Mouse (Mus musculus): Measurements from ENCODE around the gene Tgfa. TPM values are rescaled to one million over a fixed set of nuclear protein-coding genes. Genes with fewer than 3 reads are reported as not detected.

Tgfa gene
- polyA plus RNA-seq, 1 experiment from 2014 or later = 1.7 TPM

DNA sequence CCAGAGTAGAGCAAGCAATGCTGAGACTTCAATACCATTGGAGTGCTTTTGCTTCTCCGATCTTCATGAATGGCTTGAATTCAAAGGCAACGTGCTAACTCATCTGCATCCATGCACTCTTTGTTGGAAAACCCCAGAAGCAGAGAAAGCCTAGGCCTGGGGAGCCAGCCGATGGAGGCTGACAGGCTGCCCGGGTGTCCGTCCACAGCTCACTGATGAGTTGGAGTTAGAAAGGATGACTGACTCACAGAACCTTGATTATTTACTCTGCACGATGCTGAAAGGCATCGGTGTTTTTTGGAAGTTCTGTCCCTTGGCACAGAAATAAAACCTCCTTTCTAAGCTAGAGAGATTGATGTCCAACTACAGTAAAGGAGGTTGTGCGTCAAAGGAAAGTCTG is 55.8 kb downstream of the Tgfa start:
- H3K9me3 ChIP-seq = no peaks in the 10 kb centered on the region
- H3K36me3 ChIP-seq = no peaks in the 10 kb centered on the region
- H3K4me1 ChIP-seq (replicated peaks) = peaks cover 32% of the 10 kb centered on the region
- no peak overlapping the region for H3K4me3 ChIP-seq
- no peak for DNase-seq (ENCODE audit: low spot score)
- H3K27ac ChIP-seq = 0 out of 2 replicates have a peak overlapping the region, but pooled peaks have one; percentile 1
- no peaks in the 10 kb centered on the region for H3K27me3 ChIP-seq (ENCODE audit: insufficient read depth, poor library complexity, severe bottlenecking)
- 68% methylated on average over 8 of the region's 8 CpGs for WGBS

DNA sequence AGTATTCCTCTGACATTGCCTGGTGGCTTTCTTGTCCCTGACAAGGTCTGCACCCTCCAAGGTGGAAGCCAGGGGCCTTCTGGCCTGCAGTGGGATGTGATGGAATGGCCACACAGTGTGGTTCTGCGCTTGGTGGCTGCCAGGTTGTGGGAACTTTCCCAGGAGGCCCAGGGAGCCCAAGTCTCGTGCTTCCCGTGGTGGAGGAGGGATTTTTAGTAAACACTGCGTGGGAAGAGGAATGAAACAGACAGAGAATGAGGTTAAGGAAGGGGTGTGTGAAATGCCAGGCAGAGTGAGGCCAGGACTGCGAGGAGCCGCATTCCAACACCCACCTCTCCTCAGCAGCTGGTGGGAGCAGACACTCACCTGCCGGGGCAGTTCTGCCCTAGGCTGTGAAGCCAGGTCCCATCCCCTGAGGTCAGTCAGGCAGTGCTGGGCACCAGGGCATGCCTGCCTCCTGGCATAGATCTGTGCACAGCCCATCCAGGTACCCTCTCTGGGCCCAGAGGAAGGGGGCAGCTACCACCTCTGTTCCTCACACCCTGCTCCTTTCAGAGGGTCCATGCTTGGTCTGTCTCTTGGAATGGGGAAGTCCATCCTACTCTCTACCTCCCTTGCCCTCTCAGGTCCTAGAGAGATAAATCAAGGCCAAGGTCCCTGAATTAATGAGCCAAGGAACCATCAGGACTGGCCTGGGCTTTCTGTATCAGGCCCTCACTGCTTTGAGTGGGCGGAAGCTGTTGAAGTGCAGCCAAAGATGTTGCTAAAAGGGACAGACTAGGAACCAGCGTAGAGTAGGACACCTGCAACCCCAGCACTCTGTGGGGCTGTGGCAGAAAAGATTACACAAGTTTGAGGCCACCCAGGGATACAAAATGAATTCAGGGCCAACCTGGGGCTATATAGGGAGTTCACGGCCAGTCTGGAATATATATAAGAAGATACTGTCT is 57.4 kb downstream of the Tgfa start:
- no peak overlapping the region for H3K27ac ChIP-seq
- WGBS = 76% methylated on average over 10 of the region's 10 CpGs
- DNase-seq (ENCODE audit: low spot score) = no peak

DNA sequence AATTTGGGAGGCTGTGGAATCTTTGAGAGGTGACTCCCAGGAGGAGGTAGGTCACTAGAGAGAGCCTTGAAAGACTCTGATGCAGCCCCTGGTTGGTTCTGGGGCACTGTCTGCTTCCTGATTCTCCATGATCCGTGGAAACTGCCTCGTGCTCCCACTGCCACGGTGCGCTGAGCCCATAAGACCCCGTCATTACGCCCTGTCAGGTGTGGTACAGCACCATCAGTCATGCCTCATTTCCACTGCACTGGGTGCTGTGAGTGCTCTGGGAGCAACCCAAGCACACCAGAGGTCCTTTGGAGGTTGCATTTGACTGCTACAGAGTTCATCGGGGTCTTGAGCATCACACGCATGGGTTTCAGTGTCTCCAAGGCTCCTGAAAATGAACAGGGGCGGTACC is 60.9 kb downstream of the Tgfa start:
- no peak for DNase-seq (ENCODE audit: low spot score)
- 88% methylated on average over 9 of the region's 9 CpGs for WGBS
- Histone ChIP-seq H3K4me1 (replicated peaks) (peaks cover 13% of the 10 kb centered on the region; the same call in 1 of the 2 replicates), H3K36me3 (no peaks in the 10 kb centered on the region), H3K9me3 (no peaks in the 10 kb centered on the region), H3K27ac (no peak overlapping the region), H3K4me3 (no peak overlapping the region), H3K27me3 (ENCODE audit: insufficient read depth, poor library complexity, severe bottlenecking) (no peaks in the 10 kb centered on the region)

More for the DNA sequence above, 57.4 kb downstream of the Tgfa start:
- H3K9me3 ChIP-seq = no peaks in the 10 kb centered on the region
- H3K4me1 ChIP-seq (replicated peaks) = peaks cover 28% of the 10 kb centered on the region
- no peaks in the 10 kb centered on the region for H3K36me3 ChIP-seq
- no peaks in the 10 kb centered on the region for H3K27me3 ChIP-seq (ENCODE audit: insufficient read depth, poor library complexity, severe bottlenecking)
- H3K4me3 ChIP-seq = no peak overlapping the region

DNA sequence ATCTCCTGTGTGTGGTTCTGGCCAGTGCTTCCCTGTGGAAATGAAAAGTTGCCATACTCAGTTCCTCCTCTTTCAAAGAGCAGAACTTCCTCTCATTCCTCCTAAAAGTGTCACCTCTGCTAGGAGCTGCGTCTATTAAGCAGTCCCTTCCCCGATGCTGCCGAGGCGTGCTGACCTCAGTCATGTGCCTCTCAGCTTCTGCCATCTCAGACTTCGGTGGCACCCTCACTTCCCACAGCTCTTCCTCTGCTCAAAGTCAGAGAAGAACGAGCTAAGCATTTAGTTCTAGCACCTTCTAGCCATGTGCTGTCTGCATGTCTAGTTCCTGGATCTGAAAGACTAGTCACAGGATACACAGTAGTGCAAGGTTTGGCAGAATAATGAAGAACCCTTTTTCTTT is 64.2 kb downstream of the Tgfa start:
- DNase-seq (ENCODE audit: low spot score) = no peak
- H3K27ac ChIP-seq = no peak overlapping the region
- 90% methylated on average over 6 of the region's 6 CpGs for WGBS
- H3K4me1 ChIP-seq (replicated peaks) = 0 out of 2 replicates have a peak, but pooled peaks cover 9% of the 10 kb centered on the region
- H3K36me3 ChIP-seq = no peaks in the 10 kb centered on the region
- H3K27me3 ChIP-seq (ENCODE audit: insufficient read depth, poor library complexity, severe bottlenecking) = no peaks in the 10 kb centered on the region
- no peak overlapping the region for H3K4me3 ChIP-seq
- H3K9me3 ChIP-seq = no peaks in the 10 kb centered on the region

DNA sequence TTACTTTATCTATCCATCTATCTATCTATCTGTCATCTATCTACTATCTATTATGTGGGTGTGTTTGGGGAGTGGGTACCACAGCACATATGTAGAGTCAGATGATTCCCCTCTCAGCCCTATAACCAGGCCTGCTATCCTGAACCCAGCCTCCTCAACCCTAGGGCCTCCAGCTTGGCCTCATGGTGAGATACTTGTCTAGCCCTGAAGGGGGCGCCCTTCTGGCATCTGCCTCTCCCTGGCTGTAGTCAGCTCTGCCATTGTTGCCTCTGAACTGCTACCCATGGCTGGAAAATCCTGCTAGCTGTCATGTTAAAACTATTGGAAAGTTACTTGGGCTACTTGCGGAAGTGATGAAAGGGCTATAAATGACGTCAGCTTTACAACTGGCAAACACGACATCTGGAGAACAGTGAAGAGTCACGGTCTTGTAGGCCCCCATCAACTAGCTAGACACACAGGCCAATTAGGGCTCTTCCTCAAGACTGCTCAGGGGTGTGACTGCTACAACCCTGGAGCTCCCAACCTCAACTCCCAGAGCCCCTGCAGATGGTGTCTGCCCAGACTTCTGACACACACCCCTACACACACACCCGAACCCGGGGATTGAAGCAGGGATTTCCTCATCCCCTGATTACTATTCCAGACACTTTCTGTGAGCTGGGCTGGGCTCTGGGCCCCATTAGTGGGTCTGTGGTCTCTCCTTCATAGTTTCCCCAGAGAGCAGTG is 65.5 kb downstream of the Tgfa start:
- no peaks in the 10 kb centered on the region for H3K27me3 ChIP-seq (ENCODE audit: insufficient read depth, poor library complexity, severe bottlenecking)
- no peak overlapping the region for H3K27ac ChIP-seq
- WGBS = 78% methylated on average over 7 of the region's 7 CpGs
- H3K4me3 ChIP-seq = no peak overlapping the region
- H3K9me3 ChIP-seq = no peaks in the 10 kb centered on the region
- H3K36me3 ChIP-seq = no peaks in the 10 kb centered on the region
- no peak for DNase-seq (ENCODE audit: low spot score)
- 0 out of 2 replicates have a peak, but pooled peaks cover 9% of the 10 kb centered on the region for H3K4me1 ChIP-seq (replicated peaks)

DNA sequence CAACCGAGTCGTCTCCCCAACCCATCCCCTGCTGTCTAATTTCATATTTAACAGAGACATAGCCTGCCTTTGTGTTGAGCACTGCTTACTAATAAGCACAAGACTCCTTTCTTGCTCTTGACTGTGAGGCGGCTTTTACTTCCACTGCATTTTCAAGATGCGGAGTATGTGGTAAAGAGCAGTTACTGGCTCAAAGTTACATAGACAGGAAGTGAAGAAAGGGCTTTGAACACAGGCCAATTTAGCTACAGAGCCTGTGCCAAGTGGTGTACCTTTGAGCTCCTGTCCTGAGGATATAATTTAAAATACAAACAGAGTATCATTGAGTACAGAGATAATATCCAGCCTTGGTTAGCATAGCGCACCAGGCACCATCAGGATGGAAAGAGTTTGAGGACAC is 71.8 kb downstream of the Tgfa start:
- Histone ChIP-seq H3K27ac (no peak overlapping the region), H3K27me3 (ENCODE audit: insufficient read depth, poor library complexity, severe bottlenecking) (0 out of 2 replicates have a peak, but pooled peaks cover 3% of the 10 kb centered on the region), H3K9me3 (no peaks in the 10 kb centered on the region), H3K4me3 (no peak overlapping the region), H3K4me1 (replicated peaks) (peaks cover 14% of the 10 kb centered on the region; the same call in 1 of the 2 replicates), H3K36me3 (no peaks in the 10 kb centered on the region)
- no peak for DNase-seq (ENCODE audit: low spot score)
- WGBS = 93% methylated on average over 5 of the region's 5 CpGs

DNA sequence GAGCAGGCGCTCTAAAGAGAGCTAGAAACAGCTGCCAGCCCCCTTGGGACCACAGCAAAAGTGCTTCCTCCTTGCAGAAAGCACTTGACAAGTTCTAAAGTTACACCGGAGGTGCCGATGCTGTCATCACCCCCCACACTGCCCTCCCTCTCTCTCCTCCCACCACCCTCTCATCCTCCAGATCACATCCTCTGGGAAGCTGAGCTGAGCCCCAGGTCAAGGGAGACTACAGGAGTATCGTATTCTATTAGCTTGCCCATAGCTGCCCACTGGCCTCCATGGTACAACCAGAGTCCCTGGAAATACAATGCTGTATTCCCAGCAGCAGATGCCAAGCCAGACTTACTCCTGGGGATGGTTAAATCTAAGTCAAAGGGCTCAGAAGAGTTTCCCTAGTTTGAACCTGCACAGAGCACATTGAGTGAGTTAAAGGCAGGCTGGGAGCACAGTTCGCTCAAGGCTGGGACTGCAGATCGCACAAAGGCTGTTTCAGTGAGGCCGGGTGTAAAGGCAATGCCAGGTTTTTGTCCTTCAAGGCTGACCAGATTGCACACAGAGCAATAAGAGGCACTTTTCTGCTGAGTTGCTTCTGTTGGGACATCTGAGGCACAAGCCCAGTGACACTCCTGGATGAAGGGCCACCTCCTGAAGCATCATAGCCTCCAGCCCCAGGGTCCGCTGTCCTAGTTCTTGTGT is 75.5 kb downstream of the Tgfa start:
- Histone ChIP-seq H3K4me3 (no peak overlapping the region), H3K4me1 (replicated peaks) (peaks cover 23% of the 10 kb centered on the region), H3K27me3 (ENCODE audit: insufficient read depth, poor library complexity, severe bottlenecking) (0 out of 2 replicates have a peak, but pooled peaks cover 3% of the 10 kb centered on the region), H3K36me3 (no peaks in the 10 kb centered on the region), H3K9me3 (no peaks in the 10 kb centered on the region), H3K27ac (0 out of 2 replicates have a peak overlapping the region, but pooled peaks have one; percentile 1)
- 77% methylated on average over 8 of the region's 8 CpGs for WGBS
- DNase-seq (ENCODE audit: low spot score) = peak; percentile 18

DNA sequence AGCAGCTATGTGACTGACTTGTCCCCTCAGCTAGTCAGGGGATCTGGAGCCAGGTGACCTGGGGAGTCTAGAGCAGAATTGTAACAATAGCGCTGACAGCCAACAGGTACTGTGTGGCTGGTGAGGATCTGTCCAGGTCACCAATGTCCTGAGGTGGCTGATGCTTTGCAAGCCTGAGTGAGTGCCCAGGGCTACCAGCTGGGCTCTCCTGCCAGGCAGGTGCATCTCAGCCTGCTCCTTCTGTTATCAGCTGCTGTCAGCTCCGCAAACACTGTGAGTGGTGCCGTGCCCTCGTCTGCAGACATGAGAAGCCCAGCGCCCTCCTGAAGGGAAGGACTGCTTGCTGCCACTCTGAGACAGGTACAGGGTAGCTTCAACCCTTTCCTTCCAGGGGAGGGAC is 76.1 kb downstream of the Tgfa start:
- H3K4me3 ChIP-seq = no peak overlapping the region
- WGBS = 86% methylated on average over 5 of the region's 5 CpGs
- 0 out of 2 replicates have a peak, but pooled peaks cover 3% of the 10 kb centered on the region for H3K27me3 ChIP-seq (ENCODE audit: insufficient read depth, poor library complexity, severe bottlenecking)
- no peaks in the 10 kb centered on the region for H3K36me3 ChIP-seq
- no peak for DNase-seq (ENCODE audit: low spot score)
- 0 out of 2 replicates have a peak overlapping the region, but pooled peaks have one; percentile 1 for H3K27ac ChIP-seq
- H3K4me1 ChIP-seq (replicated peaks) = peaks cover 23% of the 10 kb centered on the region
- H3K9me3 ChIP-seq = no peaks in the 10 kb centered on the region

DNA sequence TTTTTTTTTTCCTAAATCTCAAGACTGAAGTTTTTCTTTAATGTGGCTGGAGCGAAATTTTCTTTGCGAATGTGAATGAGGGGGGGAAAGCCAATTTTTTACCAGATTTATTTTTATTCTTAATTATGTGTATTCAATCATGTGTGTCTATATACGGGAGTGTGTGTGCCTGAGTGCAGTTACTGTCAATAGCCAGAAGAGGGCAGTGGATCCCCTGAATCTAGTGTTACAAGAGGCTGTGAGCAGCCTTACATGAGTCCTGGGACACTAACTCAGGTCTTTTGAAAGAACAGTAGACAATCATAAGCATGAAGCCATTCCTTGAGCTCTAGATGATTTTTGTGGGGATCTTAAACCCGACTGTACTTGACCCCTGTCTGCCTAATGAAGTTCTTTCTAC is 80.7 kb downstream of the Tgfa start:
- peaks cover 14% of the 10 kb centered on the region for H3K4me1 ChIP-seq (replicated peaks)
- no peak overlapping the region for H3K27ac ChIP-seq
- H3K27me3 ChIP-seq (ENCODE audit: insufficient read depth, poor library complexity, severe bottlenecking) = 0 out of 2 replicates have a peak, but pooled peaks cover 3% of the 10 kb centered on the region
- WGBS = 91% methylated on average over 4 of the region's 4 CpGs
- DNase-seq (ENCODE audit: low spot score) = no peak
- H3K4me3 ChIP-seq = no peak overlapping the region
- H3K9me3 ChIP-seq = no peaks in the 10 kb centered on the region
- H3K36me3 ChIP-seq = no peaks in the 10 kb centered on the region

DNA sequence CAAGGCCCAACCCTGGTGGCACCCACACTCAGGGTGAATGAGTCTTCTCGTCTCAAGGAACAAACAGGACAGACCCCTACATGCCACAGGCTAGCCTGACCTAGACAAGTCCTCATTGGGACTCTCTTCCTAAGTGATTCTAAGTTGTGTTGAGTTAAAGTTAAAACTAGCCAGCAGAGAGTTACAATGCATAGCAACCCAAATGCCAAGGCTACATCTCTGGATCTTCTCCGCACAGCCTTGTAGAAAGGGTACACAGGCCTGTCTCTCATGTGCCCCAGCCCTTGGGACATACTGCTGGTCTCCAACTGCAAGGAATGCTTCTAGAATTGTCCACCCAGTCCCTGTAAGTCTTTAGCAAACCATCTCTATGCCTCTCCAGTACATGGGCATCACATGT is 81.8 kb downstream of the Tgfa start:
- Histone ChIP-seq H3K4me3 (no peak overlapping the region), H3K4me1 (replicated peaks) (peaks cover 9% of the 10 kb centered on the region), H3K27ac (no peak overlapping the region), H3K27me3 (ENCODE audit: insufficient read depth, poor library complexity, severe bottlenecking) (no peaks in the 10 kb centered on the region), H3K9me3 (no peaks in the 10 kb centered on the region), H3K36me3 (no peaks in the 10 kb centered on the region)
- 82% methylated on average over 2 of the region's 2 CpGs for WGBS
- DNase-seq (ENCODE audit: low spot score) = no peak

DNA sequence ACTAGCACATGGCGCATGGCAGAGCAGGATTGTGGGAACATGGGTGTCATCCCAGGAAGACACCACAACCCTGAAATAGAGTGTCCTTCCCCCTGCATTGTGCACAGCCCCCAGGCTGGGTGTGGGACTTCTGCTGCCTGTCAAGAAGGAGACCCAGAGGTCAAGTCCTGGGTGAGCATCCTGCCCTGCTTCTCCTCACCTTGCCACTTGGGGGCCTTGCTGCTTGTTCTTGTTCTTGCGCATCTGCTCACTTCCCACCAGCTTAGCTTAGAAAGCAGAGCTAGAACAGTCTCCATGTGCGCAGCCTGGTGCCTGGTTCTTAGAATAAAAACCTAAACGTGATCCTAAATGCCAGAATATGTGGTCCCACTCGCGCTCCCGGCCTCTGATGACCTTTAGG is 82.6 kb downstream of the Tgfa start:
- no peak for DNase-seq (ENCODE audit: low spot score)
- Histone ChIP-seq H3K4me1 (replicated peaks) (peaks cover under 1% of the 10 kb centered on the region), H3K36me3 (no peaks in the 10 kb centered on the region), H3K27me3 (ENCODE audit: insufficient read depth, poor library complexity, severe bottlenecking) (no peaks in the 10 kb centered on the region), H3K4me3 (no peak overlapping the region), H3K9me3 (no peaks in the 10 kb centered on the region), H3K27ac (no peak overlapping the region)
- WGBS = 72% methylated on average over 7 of the region's 7 CpGs

DNA sequence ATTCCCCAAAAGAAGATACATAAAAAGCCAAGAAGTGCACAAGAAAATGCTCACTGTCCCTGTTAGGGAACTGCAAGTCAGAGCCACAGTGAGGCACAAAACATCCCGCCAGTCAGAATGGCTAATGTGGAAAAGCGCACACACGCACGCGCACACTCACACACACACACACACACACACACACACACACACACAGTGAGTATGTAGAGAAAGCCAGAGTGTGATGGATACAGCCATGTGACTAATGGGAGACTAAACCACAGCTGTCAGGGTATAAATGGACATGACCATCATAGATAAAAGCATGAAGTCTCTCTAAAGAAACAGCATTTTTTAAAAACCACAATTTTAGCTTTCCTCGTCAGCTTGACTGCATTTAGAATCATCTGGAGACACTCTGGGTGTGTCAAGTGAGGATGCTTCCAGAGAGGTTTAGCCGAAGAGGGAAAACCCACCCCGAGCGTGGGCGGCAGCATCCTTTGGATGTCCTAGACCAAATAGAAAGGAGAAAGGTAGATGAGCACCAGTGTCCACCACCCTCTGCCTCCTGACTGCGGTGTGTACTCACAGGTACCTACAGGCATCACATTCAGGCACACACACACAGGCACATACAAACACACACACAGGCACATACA is 86.7 kb downstream of the Tgfa start:
- Histone ChIP-seq H3K9me3 (no peaks in the 10 kb centered on the region), H3K27ac (no peak overlapping the region), H3K4me1 (replicated peaks) (no peaks in the 10 kb centered on the region), H3K36me3 (no peaks in the 10 kb centered on the region), H3K27me3 (ENCODE audit: insufficient read depth, poor library complexity, severe bottlenecking) (no peaks in the 10 kb centered on the region), H3K4me3 (no peak overlapping the region)
- DNase-seq (ENCODE audit: low spot score) = no peak
- WGBS = 90% methylated on average over 11 of the region's 11 CpGs

All from hindbrain, embryonic 10.5 days (tissue).